Mouse (Mus musculus) neural tube, embryonic 13.5 days (tissue): ENCODE measurements around the gene Col16a1. TPM values are rescaled to one million over a fixed set of nuclear protein-coding genes. Genes with fewer than 3 reads are reported as not detected.

Source experiments
- ATAC-seq: fragments of 200-750 bp; cut with Nextera tagmentation; 2 replicates; pipeline ENCODE4 v1.8.0; 2017; ENCODE audit warnings: low read depth, mild to moderate bottlenecking, moderate TSS enrichment, moderate library complexity
- H3K27ac ChIP-seq: fragments of 300-500 bp; sonication (generic); replicated peaks from 2 replicates; pipeline ENCODE4 v1.5.1; 2015; ENCODE audit warnings: moderate library complexity, mild to moderate bottlenecking, inconsistent platforms
- H3K27me3 ChIP-seq: fragments of 300-500 bp; sonication (generic); 2 replicates; pipeline ENCODE4 v1.6.1; 2015; ENCODE audit warnings: mild to moderate bottlenecking, inconsistent platforms
- H3K36me3 ChIP-seq: fragments of 300-500 bp; sonication (generic); 2 replicates; pipeline ENCODE4 v1.6.1; 2015; ENCODE audit warnings: mild to moderate bottlenecking, inconsistent platforms
- H3K4me1 ChIP-seq: fragments of 300-500 bp; sonication (generic); replicated peaks from 2 replicates; pipeline ENCODE4 v1.6.1; 2015; ENCODE audit warnings: inconsistent platforms
- H3K4me2 ChIP-seq: fragments of 300-500 bp; sonication (generic); 2 replicates; pipeline ENCODE4 v1.6.1; 2015; ENCODE audit warnings: inconsistent platforms, mild to moderate bottlenecking, moderate library complexity
- H3K4me3 ChIP-seq: fragments of 300-500 bp; sonication (generic); 2 replicates; pipeline ENCODE4 v1.5.1; 2015; ENCODE audit warnings: mild to moderate bottlenecking, inconsistent platforms
- H3K9ac ChIP-seq: fragments of 300-500 bp; sonication (generic); 2 replicates; pipeline ENCODE4 v1.6.1; 2015; ENCODE audit warnings: moderate library complexity, mild to moderate bottlenecking, inconsistent platforms
- H3K9me3 ChIP-seq: fragments of 300-500 bp; sonication (generic); 2 replicates; pipeline ENCODE4 v1.6.1; 2016; ENCODE audit warnings: inconsistent platforms
- WGBS: fragments of 180-500 bp; shearing (Covaris S2); methylation state at CpG from one replicate; pipeline ENCODE4 v1.1.7; 2015; 5-methylcytosine and 5-hydroxymethylcytosine counted together
- polyA plus RNA-seq: library from polyadenylated mRNA; unstranded; fragments of >200 nt; fragmentation: Nextera tagmentation; extraction: Ambion mirVana; gene quantifications from 2 replicates; pipeline ENCODE4 v1.2.1, GENCODE M21; 2015

Gene Col16a1
- polyA plus RNA-seq, 1 experiment from 2014 or later: 14.7 TPM

DNA sequence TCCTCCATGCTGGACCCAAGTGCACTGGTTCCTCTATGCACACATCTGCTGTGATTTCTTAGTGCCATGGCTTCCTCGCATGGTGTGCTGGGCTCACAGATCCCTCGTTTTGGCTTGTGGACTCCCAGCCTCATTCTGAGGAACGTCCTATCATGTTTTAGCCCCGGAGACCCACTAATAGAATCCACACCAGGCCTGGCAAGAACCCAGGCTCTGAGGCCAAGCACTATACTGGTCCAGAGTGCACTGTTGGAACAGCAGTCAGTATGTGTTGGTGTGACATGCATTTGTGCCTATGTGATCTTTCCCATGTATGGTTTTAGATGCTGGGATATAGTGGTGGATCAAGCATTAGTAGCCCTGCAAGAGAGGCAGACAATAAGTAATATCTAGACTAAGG is 25.7 kb downstream of the Col16a1 start:
- Histone ChIP-seq H3K4me1 (peaks cover 26% of the 10 kb centered on the region), H3K27ac (no peak overlapping the region), H3K36me3 (no peaks in the 10 kb centered on the region), H3K4me2 (no peak overlapping the region), H3K27me3 (peaks cover 11% of the 10 kb centered on the region; the same call in 1 of the 2 replicates), H3K9me3 (no peaks in the 10 kb centered on the region), H3K9ac (no peak overlapping the region), H3K4me3 (no peak overlapping the region)
- ATAC-seq: no peak
- WGBS: 89% methylated on average over 4 of the region's 4 CpGs

DNA sequence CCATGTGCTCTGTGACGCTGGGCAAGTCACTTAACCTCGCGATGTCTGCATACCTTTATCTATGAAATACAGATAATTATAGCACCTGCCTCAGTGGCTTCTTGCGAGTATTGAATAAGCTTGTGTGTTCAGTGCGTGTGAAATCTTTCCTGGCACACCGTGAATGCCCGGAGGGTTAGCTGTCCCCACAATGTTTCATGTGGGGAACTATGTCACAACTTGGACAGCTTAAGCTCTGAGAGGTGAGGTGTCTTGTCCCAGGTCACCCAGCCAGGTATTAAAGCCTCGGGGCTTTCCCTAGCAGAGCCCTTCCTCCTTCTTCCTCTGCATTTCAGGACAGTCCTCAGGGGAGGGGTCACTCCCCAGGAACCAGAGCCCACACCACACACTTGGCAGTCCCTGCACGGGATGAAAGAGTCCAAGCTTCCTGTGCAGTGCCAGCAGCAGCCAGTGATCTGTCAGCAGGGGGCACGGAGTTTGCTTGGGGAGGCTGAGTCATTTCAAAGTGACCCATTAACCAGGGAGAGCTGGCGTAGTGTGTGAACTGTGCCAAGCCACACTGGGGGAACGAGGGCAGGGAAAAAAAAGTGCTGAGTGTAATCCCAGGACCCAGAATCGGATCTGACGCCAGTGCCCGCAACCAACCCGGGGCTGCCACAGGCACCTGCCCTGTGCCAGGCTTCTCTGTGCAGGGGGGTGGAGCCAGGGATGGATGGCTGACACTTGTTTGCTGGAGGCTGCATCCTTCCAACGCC is 27.3 kb downstream of the Col16a1 start:
- no peak overlapping the region for H3K9ac ChIP-seq
- H3K36me3 ChIP-seq: no peaks in the 10 kb centered on the region
- peaks cover 30% of the 10 kb centered on the region for H3K4me1 ChIP-seq
- H3K9me3 ChIP-seq: no peaks in the 10 kb centered on the region
- no peak for ATAC-seq
- H3K4me2 ChIP-seq: no peak overlapping the region
- 69% methylated on average over 17 of the region's 17 CpGs for WGBS
- H3K27me3 ChIP-seq: peaks cover 11% of the 10 kb centered on the region; the same call in 1 of the 2 replicates
- H3K4me3 ChIP-seq: no peak overlapping the region
- no peak overlapping the region for H3K27ac ChIP-seq

DNA sequence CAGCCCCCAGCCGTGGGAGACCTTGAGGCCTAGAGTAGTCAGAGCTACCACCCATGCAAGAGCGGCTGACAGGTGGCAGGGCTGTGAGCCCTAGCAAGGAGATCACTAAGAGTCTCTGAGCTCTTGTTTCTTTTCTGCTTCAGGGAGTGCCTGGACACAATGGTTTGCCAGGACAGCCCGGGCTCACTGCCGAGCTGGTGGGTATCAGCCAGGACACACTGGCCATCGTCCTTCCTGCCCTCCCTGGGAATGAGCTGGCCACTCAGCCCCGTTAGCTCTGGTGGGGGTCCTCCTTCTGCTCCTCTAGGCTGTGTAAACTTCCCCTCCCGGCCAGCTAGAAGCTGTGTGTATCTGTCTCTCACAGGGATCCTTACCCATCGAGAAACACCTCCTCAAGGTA is 29.2 kb downstream of the Col16a1 start:
- no peak overlapping the region for H3K9ac ChIP-seq
- H3K27ac ChIP-seq: no peak overlapping the region
- no peak for ATAC-seq
- no peak overlapping the region for H3K4me2 ChIP-seq
- H3K4me3 ChIP-seq: no peak overlapping the region
- H3K9me3 ChIP-seq: no peaks in the 10 kb centered on the region
- 57% methylated on average over 8 of the region's 8 CpGs for WGBS
- H3K4me1 ChIP-seq: peaks cover 39% of the 10 kb centered on the region
- H3K27me3 ChIP-seq: peaks cover 14% of the 10 kb centered on the region; the same call in 1 of the 2 replicates
- no peaks in the 10 kb centered on the region for H3K36me3 ChIP-seq

DNA sequence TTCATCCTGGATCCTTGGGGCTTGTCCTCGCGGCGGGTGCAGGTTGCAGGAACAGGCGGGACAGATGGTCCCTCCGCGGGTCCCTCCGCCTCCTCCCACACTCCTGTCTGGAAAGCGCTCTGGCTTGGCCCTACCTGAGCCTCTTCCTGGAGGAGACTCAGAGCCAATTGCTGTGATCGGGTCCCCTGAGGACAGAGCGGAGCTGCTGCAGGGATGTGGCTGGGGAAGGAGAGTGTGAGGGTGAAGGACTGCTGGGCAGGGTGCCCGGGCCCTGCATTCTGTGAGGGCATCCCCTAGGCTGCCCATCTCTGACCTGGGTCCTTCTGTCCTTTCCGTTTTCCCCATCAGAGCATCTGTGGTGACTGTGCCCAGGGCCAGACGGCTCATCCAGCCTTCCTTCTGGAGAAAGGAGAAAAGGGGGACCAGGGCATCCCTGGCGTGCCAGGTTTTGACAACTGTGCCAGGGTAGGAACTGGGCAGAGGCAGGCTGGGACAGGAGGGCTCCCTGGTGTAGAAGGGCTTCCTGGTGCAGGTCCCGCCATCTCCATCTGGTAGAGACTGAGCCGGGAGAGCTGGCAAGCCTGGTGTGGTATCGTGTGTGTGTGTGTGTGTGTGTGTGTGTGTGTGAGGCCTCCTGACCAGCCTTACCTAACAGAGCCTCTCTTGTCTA is 31.3 kb downstream of the Col16a1 start:
- no peak overlapping the region for H3K4me2 ChIP-seq
- no peaks in the 10 kb centered on the region for H3K9me3 ChIP-seq
- H3K4me3 ChIP-seq: no peak overlapping the region
- no peaks in the 10 kb centered on the region for H3K36me3 ChIP-seq
- WGBS: 63% methylated on average over 16 of the region's 17 CpGs
- H3K4me1 ChIP-seq: peaks cover 45% of the 10 kb centered on the region
- no peak overlapping the region for H3K27ac ChIP-seq
- no peak for ATAC-seq
- H3K27me3 ChIP-seq: peaks cover 14% of the 10 kb centered on the region; the same call in 1 of the 2 replicates
- H3K9ac ChIP-seq: no peak overlapping the region

DNA sequence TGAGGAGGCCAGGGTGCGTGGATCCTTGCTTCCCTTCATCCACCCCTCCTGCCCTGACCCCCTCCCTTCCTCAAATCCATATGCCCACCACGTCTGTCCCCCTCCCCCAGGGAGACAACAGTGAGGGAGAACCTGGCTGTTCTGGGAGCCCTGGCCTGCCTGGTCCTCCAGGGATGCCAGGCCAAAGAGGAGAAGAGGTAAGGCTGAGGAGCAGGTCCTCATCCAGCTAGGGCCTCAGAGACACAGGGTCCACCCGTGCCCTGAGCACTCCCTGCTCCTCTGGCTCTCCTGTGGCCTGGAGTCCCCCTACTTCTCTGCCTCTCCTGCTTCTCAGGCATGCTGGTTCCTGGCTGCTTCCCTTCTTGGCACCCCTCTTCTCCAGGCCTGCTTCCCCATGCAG is 31.9 kb downstream of the Col16a1 start:
- Histone ChIP-seq H3K36me3 (no peaks in the 10 kb centered on the region), H3K27ac (no peak overlapping the region), H3K4me2 (no peak overlapping the region), H3K4me1 (peaks cover 49% of the 10 kb centered on the region), H3K27me3 (peaks cover 14% of the 10 kb centered on the region; the same call in 1 of the 2 replicates), H3K9ac (no peak overlapping the region), H3K9me3 (no peaks in the 10 kb centered on the region), H3K4me3 (no peak overlapping the region)
- WGBS: 39% methylated on average over 3 of the region's 3 CpGs
- no peak for ATAC-seq

DNA sequence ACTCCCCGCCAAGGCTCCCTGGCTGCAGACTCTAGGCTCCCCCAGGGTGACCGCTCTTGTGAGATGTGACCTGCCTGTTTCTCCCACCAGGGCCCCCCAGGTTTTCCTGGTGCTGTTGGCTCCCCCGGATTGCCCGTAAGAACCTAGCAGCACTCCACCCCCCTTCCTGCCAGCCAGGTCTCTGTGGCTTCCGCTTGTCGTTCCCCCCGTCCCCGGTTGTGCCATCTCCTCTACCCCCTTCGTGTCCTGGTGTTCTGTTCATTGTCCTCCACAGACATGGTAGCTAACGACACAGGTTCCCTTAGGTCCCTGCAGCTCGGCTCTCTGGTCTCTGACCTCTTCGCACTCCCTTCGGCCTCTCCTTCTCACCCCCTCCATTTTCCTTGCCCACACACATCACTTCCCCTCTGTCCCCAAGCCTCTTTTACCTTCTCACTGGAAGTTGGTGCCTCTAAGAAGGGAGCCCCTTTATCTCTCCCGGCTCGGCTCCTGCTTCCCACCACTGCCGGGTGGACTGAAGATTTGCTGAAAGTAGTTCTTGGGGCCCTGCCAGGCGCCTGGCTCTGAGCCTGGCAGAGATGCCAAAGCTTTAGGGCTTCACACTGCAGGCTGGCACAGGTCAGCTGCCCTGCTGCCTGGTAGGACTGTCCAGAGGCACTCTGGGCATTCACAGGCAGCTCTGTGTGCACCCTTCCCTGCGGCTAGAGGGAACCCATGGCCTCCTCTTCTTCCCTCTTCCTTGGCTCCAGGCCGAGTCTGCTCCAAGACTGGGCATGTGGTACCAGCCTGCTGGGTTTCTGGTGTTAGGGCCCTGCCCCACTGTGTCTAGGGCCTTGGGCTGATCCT is 33.9 kb downstream of the Col16a1 start:
- Histone ChIP-seq H3K27me3 (peaks cover 14% of the 10 kb centered on the region), H3K4me2 (no peak overlapping the region), H3K9ac (peak overlapping the region; percentile 5; the same call in 1 of the 2 replicates), H3K27ac (0 out of 2 replicates have a peak overlapping the region, but pooled peaks have one; percentile 28), H3K36me3 (no peaks in the 10 kb centered on the region), H3K4me1 (peaks cover 30% of the 10 kb centered on the region), H3K4me3 (no peak overlapping the region), H3K9me3 (no peaks in the 10 kb centered on the region)
- peak; percentile 54 for ATAC-seq
- WGBS: 74% methylated on average over 19 of the region's 19 CpGs

DNA sequence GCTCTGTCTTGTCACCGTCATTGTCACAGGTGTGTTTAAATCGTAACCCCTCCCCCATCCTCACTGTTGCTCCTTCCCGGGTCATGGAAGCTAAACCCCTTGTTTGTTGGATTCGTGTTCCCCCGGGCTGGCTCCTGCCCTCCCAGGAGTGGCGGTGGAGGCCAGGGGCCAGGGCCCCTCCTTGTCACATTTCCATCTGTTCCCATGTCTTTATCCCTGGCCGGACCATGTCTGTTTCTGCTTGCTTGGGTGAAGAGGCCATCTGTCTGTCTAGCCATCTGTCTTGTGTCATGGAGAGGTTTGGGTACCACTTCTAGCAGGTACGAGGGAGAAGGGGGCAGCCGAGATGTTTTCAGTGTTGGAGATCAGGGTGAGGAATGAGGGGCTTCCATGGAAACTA is 34.6 kb downstream of the Col16a1 start:
- Histone ChIP-seq H3K27me3 (peaks cover 13% of the 10 kb centered on the region), H3K4me3 (no peak overlapping the region), H3K9ac (no peak overlapping the region), H3K36me3 (no peaks in the 10 kb centered on the region), H3K9me3 (no peaks in the 10 kb centered on the region), H3K4me2 (no peak overlapping the region), H3K4me1 (peaks cover 23% of the 10 kb centered on the region), H3K27ac (0 out of 2 replicates have a peak overlapping the region, but pooled peaks have one; percentile 28)
- 56% methylated on average over 9 of the region's 9 CpGs for WGBS
- ATAC-seq: no peak

DNA sequence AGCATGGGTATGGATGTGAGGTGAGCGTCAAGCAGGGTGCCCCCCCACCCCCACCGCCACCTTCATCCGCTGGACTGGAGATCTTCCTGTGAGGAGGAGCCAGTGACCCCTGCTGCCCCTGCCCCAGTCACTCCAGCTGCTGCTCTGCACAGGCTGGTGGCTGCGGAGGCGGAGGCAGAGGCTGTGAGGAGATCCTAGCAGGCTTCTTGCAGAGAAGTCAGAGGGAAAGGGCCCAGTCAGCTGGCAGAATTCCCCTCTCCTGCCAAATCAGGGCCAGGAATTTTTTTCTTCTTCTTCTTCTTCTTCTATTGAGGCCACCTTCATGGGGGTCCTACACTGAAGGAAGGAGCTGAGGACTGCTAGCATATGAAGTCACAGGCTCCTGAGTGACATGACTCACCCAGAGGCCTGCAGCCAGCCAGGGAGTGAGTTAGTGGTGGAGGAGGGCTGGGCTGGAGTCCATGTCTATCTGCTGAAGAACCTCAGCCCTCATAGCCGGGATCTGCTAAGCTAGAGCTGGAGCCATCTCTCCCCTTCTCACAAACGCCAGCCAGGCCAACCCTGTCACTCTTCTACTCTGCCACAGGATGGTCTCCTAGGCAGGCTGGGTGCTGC is 36.8 kb downstream of the Col16a1 start:
- Histone ChIP-seq H3K4me2 (no peak overlapping the region), H3K9me3 (no peaks in the 10 kb centered on the region), H3K9ac (0 out of 2 replicates have a peak overlapping the region, but pooled peaks have one; percentile 22), H3K4me3 (no peak overlapping the region), H3K4me1 (peaks cover 22% of the 10 kb centered on the region), H3K27me3 (peaks cover 25% of the 10 kb centered on the region), H3K36me3 (no peaks in the 10 kb centered on the region), H3K27ac (no peak overlapping the region)
- no peak for ATAC-seq
- WGBS: 45% methylated on average over 7 of the region's 7 CpGs

DNA sequence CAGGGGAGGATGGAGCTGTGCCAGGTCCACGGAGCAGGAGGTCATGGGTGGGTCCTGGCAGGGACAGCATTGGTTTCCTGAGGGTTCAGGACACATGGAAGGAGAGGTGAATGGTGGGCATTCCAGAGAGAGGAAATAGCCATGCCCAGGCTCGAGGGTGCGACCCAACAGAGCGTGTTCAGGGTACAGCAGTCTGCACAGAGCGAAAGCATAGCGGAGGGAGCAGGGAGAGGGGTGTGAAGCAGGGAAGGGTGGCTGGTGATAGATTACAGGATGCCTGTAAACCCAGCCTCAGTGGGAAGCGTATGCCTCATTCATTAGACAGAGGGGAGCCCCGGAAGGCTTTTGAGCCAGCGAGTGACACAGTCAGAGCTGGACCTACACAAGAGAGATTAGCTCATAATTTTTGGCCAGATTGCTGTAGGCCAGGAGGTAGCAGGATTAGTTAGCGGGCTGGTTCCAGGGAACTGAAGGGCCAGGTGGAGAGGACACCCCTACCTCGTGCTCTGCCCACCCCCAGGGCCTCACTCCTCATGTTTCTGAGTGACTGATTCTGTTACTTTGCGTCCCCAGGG is 37.7 kb downstream of the Col16a1 start:
- Histone ChIP-seq H3K9me3 (no peaks in the 10 kb centered on the region), H3K36me3 (no peaks in the 10 kb centered on the region), H3K27ac (no peak overlapping the region), H3K27me3 (peaks cover 29% of the 10 kb centered on the region), H3K4me2 (no peak overlapping the region), H3K4me3 (no peak overlapping the region), H3K4me1 (peaks cover 18% of the 10 kb centered on the region), H3K9ac (no peak overlapping the region)
- no peak for ATAC-seq
- WGBS: 66% methylated on average over 12 of the region's 12 CpGs

DNA sequence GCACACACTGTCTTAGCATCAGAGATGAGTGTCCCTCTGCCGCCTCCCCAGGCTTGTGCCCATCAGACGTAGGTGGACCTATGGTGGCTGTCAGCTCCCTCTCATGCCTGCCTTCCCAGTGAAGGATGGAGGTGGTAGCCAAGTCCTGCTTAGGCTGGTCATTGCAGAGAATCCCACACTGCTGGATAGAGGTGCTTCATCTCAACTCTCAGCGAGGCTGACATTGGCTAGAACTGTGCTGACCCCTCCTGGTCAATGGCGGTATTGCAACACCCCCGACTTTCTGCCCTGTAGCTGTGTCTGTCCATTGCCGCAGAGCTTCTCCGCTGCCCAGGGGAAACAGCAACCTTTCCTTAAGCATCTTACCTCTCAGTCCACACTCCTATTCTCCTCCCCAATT is 39.7 kb downstream of the Col16a1 start:
- peaks cover 9% of the 10 kb centered on the region for H3K4me1 ChIP-seq
- H3K9ac ChIP-seq: no peak overlapping the region
- no peaks in the 10 kb centered on the region for H3K36me3 ChIP-seq
- peak; percentile 71 for ATAC-seq
- H3K4me3 ChIP-seq: no peak overlapping the region
- peaks cover 26% of the 10 kb centered on the region for H3K27me3 ChIP-seq
- no peak overlapping the region for H3K4me2 ChIP-seq
- WGBS: 23% methylated on average over 7 of the region's 7 CpGs
- H3K27ac ChIP-seq: no peak overlapping the region
- no peaks in the 10 kb centered on the region for H3K9me3 ChIP-seq

DNA sequence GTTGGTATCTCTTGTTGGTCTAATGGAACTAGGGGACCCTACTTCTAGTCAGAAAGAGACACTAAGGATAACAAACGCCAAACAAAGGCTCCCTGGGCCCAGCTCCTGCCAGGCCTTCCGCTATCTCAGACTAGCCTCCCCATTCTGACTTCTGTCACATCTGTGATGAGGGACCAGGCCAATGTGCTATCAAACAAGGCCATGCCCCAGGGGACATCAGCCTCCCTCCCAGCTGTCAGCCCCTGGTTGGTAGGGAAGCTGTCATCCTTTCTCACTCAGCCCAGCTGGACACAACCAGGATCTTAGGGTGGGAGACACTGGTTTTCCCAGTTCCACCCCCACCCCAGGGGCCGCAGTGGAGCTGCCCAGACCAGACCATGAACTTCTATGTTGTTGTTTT is 47.5 kb downstream of the Col16a1 start:
- H3K9me3 ChIP-seq: no peaks in the 10 kb centered on the region
- no peak for ATAC-seq
- H3K9ac ChIP-seq: no peak overlapping the region
- H3K36me3 ChIP-seq: no peaks in the 10 kb centered on the region
- H3K27me3 ChIP-seq: peaks cover 6% of the 10 kb centered on the region; the same call in 1 of the 2 replicates
- H3K4me1 ChIP-seq: peaks cover 9% of the 10 kb centered on the region
- H3K27ac ChIP-seq: no peak overlapping the region
- 40% methylated on average over 3 of the region's 3 CpGs for WGBS
- no peak overlapping the region for H3K4me3 ChIP-seq
- H3K4me2 ChIP-seq: no peak overlapping the region
